Mouse (Mus musculus) left cerebral cortex, adult 18-20 months (tissue): ENCODE measurements around the gene 9230112D13Rik. TPM values are rescaled to one million over a fixed set of nuclear protein-coding genes. Genes with fewer than 3 reads are reported as not detected.

Experiments
- DNase-seq, 2 experiments: peaks; one replicate each; pipeline ENCODE4 v3.0.0; 2021 to 2022; ENCODE audit warnings: low spot score in 2 of 2, mixed read lengths in 1 of 2
- long read RNA-seq, 2 experiments: library from polyadenylated mRNA; stranded (forward); transcript quantifications; one replicate each; pipeline ENCODE4 v2.0.0; 2021
- total RNA-seq, 2 experiments: library from RNA; stranded (reverse); gene quantifications; 2 replicates each; pipeline ENCODE4 v1.2.3; 2021

The 9230112D13Rik gene
- total RNA-seq: not detected
- long read RNA-seq, experiment 1: 0 reads
- long read RNA-seq, experiment 2: 0 reads

GRCm38 (mm10) chr14:34522701-34523100, at the start of gene 9230112D13Rik:
9230112D13Rik (minus strand) TSS chr14:34522801.
- no peak for DNase-seq

GRCm38 (mm10) chr14:34571610-34572387, 49.2 kb upstream of the 9230112D13Rik start:
- DNase-seq: no peak

DNA sequence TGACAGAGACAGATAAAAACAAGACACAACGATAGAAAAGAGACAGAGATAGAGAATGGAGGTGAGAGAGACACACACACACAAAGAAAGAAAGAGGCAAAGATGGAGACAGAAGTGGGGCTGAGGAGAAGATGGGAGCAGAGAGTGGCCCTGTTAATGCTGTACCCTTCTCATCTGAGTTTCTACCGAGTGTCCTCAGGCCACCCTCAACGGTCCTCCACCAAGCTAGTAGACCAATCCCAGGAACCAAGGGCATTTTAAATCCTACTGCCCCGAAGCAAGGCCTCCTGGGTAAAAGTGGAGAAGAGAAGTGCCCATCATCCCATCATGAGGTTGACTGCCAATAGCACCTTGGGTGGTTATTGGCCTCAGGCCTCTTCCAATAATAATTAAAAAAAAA, 48.3 kb upstream of the 9230112D13Rik start:
- no peak for DNase-seq

GRCm38 (mm10) chr14:34570294-34570693, 47.7 kb upstream of the 9230112D13Rik start:
- peak; percentile 87 to 92 for DNase-seq

- DNase-seq: peak in 1 of 2 experiments; percentile 22
Measured at GRCm38 (mm10) chr14:34569534-34570194, 47.1 kb upstream of the 9230112D13Rik start.

- DNase-seq: no peak
Measured at GRCm38 (mm10) chr14:34568626-34569025, 46.0 kb upstream of the 9230112D13Rik start.

- DNase-seq: no peak
Measured at GRCm38 (mm10) chr14:34567697-34568096, 45.1 kb upstream of the 9230112D13Rik start.

DNA sequence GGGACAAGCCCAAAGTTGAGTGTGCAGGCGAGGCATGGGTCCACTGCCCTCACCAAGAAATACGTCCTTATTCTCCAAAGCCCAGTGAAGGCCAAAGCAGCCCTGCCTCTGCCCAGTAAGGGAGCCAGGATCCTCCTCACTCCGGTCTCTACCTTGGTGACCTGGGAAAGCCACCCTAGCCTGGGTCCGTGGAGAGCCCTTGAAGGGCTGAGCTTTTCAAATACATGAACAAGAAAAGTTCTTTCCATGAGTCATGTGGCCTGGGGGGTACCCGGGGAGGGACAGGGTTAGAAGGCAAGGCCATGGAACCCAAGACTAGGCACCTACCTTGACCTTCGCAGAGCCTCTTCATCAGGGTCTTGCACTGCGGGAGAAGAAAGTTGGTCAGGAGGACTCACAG, 43.9 kb upstream of the 9230112D13Rik start:
- no peak for DNase-seq

DNA sequence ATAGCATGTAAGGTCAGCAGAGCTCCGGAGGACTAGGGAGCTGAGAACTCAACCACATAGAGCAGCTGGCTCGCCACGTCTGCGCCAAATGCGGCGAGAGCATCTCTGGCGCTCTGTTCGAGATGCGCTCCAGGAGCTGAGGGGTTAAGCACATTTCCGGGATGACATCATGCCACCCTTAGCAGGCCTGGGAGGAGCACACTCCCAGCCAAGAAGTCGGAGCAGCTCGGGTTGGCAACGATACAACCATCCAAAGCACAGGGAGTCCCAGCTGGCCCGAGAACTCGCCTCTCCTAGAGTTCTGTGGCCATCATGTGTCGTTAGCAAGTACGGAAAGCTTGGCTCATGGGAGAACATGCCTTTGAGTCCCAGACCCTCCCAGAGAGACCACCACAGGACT, 43.1 kb upstream of the 9230112D13Rik start:
- DNase-seq: peak in 1 of 2 experiments; percentile 12

DNA sequence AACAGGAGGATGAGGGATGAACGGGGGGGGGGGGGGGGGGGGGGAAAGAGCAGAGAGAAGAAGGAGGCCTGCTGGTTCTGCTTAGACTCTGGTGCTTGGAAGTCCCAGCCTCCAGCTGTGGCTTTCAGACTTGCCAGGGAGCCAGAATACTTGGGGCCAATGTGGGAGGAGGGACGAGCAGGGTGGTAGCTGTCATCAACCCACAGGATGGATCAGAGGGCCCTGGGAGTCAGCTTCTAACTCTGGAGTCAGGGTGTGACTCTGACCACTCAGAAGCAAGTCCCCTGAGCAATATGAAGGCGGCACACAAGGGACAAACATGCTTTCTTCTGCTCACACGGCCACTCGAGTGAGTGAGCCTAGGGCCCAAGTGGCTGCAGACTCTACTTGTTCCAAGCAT, 42.0 kb upstream of the 9230112D13Rik start:
- no peak for DNase-seq

GRCm38 (mm10) chr14:34562393-34562792, 39.8 kb upstream of the 9230112D13Rik start:
- no peak for DNase-seq

- no peak for DNase-seq
Measured at GRCm38 (mm10) chr14:34561647-34562046, 39.0 kb upstream of the 9230112D13Rik start.

DNA sequence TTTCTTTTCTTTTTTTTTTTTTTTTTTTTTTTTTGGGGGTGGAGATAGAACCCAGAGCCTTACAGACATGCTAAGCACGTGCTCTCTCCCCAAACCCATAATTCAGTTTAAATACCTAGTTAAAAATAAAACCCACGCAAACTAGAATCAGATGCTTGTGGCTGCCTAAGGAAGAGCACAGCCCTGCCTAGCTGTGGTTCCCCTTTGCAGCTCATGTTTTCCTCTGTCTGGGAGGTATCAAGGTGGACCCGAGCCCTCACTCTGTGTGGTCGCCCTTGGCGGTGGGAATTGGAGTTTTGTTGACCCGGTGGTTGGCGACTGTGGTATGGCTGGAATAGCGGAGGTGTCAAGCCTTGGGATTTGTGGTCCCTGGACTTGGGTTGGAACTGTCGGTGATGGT, 36.3 kb upstream of the 9230112D13Rik start:
- DNase-seq: no peak

DNA sequence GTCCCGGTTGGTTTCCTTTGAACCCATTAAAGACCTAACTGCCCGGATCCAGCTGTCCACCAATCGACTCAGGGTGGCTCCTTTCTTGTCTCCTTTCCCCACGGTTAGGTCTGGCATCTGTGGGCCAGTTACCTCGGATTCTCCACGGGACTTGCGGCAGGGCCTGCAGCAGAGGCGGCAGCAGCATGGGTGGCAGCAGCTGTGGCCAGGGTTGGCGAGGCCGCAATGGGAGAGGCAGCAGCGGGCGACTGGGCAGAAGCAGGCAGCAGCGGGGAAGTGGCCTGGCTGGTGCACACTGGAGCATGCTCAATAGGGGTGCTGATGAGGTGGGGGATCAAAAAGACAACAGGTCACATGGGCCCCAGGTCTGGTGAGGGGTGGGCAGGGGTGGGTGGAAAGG, 32.6 kb upstream of the 9230112D13Rik start:
- DNase-seq: no peak

DNA sequence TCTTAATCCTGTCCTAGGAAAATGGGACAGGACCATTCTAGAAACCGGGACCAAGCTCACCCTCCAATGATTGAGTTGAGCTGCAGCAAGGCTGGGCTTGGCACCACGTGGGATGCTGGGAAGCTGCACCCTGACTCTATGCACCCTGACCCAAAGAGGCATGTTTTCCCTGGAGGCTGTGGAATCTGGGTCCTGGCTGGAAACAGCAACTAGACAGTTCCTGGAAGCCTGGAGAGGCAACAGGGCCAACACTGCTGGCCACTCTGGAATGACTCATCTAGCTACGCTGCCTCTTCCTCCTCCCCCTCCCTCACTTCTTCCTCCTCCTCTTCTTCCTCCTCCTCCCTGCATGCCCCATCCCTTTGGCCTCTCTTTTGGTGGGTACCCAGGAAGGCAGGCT, 31.4 kb upstream of the 9230112D13Rik start:
- no peak for DNase-seq

DNA sequence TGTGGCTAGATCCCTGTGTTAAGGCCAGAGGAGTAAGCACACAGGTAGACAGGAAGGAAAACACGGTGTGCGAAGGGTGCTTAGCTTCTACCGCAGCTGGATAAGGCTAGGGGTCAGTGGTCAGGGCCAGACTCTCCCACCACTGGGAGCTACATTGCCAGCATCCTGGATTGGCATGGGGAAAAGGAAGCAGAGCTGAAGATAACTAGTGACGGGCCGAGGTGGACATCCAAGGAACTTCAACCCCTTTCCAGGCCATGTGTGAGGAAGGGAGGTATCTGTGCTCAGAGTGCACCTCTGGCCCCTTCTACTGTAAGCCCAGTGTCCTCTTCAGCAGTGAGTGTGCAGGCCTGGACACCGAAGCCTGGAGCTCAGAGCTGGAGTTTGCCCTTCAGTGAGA, 30.9 kb upstream of the 9230112D13Rik start:
- no peak for DNase-seq

GRCm38 (mm10) chr14:34552226-34552625, 29.6 kb upstream of the 9230112D13Rik start:
- no peak for DNase-seq

DNA sequence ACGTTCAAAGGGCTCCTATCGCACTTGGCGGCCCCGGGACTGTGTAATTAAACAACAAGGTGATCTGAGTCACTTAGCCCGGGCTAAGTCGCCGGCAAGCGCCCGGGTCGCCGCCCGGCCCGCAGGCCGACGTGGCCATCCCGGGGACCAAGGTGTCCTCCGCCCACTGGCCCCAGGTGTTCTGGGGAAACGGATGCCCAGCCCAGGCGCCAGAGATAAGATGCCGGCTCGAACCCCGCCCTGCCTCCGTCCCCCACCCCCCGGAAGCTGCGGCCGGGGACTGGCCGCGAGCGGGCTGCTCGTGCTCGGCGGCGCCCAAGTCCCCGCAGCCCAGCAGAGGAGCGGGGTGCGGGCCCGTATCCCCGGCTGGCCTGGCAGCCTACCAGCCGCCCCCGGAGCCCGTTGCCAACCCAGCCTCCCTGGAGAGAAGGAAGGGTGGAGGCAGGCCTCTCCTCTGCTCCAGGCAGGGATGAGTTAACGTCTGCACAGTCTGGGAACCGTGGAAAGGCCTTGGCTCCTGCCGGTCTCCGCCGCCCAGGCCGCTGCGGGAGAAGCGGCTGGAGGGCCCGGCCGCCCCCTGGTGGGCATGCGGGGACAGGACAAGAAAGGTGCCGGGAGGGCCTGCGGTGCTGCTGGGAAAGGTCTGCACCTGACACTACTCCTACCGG, 26.5 kb upstream of the 9230112D13Rik start:
- peak; percentile 80 to 87 for DNase-seq

- DNase-seq: peak; percentile 52 to 64
Measured at GRCm38 (mm10) chr14:34548391-34549001, 25.9 kb upstream of the 9230112D13Rik start.

DNA sequence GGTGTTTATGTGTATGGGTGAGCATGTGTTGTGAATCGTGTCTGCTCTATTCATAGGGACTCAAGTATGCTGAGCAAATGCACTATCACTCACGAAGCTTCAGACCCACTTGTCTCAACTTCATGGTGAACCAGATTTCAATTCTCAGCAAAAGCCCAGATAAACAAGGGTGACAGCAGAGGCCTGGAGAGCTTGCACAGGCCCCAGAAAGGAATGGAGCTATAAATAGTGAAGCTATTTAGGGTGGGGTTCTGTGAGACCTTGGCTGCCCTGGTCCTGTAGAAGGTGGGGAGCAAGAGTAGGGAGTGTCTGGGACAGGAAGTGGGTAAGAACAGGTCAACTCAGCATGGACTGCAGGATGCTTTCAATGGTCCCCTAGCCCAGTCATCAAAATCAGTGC, 21.9 kb upstream of the 9230112D13Rik start:
- DNase-seq: no peak

GRCm38 (mm10) chr14:34544001-34544400, 21.4 kb upstream of the 9230112D13Rik start:
- no peak for DNase-seq

DNA sequence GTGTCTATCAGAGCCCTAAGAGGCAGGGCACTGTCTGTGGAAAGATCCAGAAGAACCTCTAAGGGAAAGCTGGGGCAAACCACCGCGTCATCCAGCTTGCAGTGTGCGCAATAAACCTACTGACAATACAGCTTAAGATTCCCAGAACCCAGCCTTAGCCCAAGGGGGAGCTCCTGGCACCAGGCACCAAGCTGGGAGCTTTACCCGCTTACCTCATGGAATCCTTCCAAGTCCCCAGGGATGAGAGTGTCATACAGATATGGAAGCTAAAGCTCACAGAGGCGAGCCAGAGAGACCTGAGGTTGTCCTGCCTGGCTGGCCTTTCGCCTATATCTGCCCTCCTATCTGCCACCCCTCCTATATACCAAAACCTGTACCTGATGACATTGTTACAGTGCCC, 21.0 kb upstream of the 9230112D13Rik start:
- no peak for DNase-seq
